ENCODE assay signal across 23 mouse cellular contexts in genomic region chr15:94236726-94237125, GRCm38 (mm10).
DNase-seq lines count a peak whose midpoint lies in the region; ATAC-seq and TF ChIP-seq lines count a peak whose summit lies in the region.
"Had no signal": no experiment of that assay in that cellular context is flagged by ENCODE, and none has a peak within 500 bp of the region (broad histone marks: within the 10 kb centered on the region; RNA-seq: fewer than 3 reads in every experiment).

No protein-coding gene starts in this region.

- no peak overlapping the region for H3K27ac ChIP-seq in kidney, adult 2 months (ENCODE audit: insufficient read depth, low read depth, low read length)
- peak overlapping the region; percentile 75 for H3K27ac ChIP-seq in stomach, embryonic 16.5 days (ENCODE audit: low read length)
- H3K27ac ChIP-seq: embryonic facial prominence, embryonic 13.5 days; forebrain, embryonic 12.5 days; heart, embryonic 10.5 days had no signal

- H3K4me1 ChIP-seq in kidney, adult 2 months (ENCODE audit: control insufficient read depth, insufficient read depth, low read length) = no peaks in the 10 kb centered on the region
- H3K4me1 ChIP-seq in stomach, embryonic 16.5 days (ENCODE audit: control insufficient read depth, insufficient read depth, low read length) = no peaks in the 10 kb centered on the region
- H3K4me1 ChIP-seq: forebrain, embryonic 12.5 days had no signal

- DNase-seq in cerebellum, postnatal 10 days = peak; percentile 42 to 65
- DNase-seq in cerebellum, adult 8-10 months = no peak
- DNase-seq in kidney, adult 2 months = peak; percentile 63
- DNase-seq in kidney, adult 18-20 months = no peak
- peak; percentile 51 for DNase-seq in left cerebral cortex, postnatal 4 days
- DNase-seq in left cerebral cortex, postnatal 25 days (ENCODE audit: low spot score in 2 of 2) = no peak
- DNase-seq in thymus, postnatal 25 days = no peak
- DNase-seq: adrenal gland, postnatal 10 days; B cell, adult 2 months; cerebellum, adult 11 months; cerebellum, adult 9-10 months; cerebellum, postnatal 36 days; gastrocnemius, postnatal 10 days; heart, adult 18-20 months; heart, postnatal 10 days; heart, postnatal 4 days had no signal

- 64% methylated on average over 2 of the region's 2 CpGs for WGBS in kidney, adult 2 months
- WGBS in stomach, embryonic 16.5 days = 60% methylated on average over 2 of the region's 2 CpGs

- no peak overlapping the region for H3K4me2 ChIP-seq in stomach, embryonic 16.5 days (ENCODE audit: low read depth, low read length)
- H3K4me2 ChIP-seq: embryonic facial prominence, embryonic 13.5 days; forebrain, embryonic 12.5 days had no signal

- no peaks in the 10 kb centered on the region for H3K27me3 ChIP-seq in kidney, adult 2 months (replicated peaks; ENCODE audit: control insufficient read depth, insufficient read depth, low read length)
- H3K27me3 ChIP-seq in stomach, embryonic 16.5 days (ENCODE audit: control insufficient read depth, insufficient read depth, low read length) = no peaks in the 10 kb centered on the region
- H3K27me3 ChIP-seq: embryonic facial prominence, embryonic 13.5 days; forebrain, embryonic 12.5 days had no signal

- no peak for TF ChIP-seq POLR2A in kidney, adult 2 months (IDR thresholded peaks at IDR 0.05; ENCODE audit: low read depth, low read length)

- no peaks in the 10 kb centered on the region for H3K9me3 ChIP-seq in stomach, embryonic 16.5 days (replicated peaks; ENCODE audit: control insufficient read depth, low read length)
- H3K9me3 ChIP-seq: embryonic facial prominence, embryonic 13.5 days; forebrain, embryonic 12.5 days; heart, embryonic 10.5 days had no signal

- no peak overlapping the region for H3K9ac ChIP-seq in stomach, embryonic 16.5 days (ENCODE audit: low read length)
- H3K9ac ChIP-seq: embryonic facial prominence, embryonic 13.5 days; forebrain, embryonic 12.5 days had no signal

- no peak for ATAC-seq in stomach, embryonic 16.5 days (ENCODE audit: insufficient read depth, low FRiP score)
- ATAC-seq: CD4-positive, CD25-positive, alpha-beta regulatory T cell, adult 4 months; forebrain, embryonic 16.5 days had no signal

- no peak overlapping the region for H3K4me3 ChIP-seq in kidney, adult 2 months (ENCODE audit: insufficient read depth, low read depth, low read length)
- no peak overlapping the region for H3K4me3 ChIP-seq in stomach, embryonic 16.5 days (replicated peaks; ENCODE audit: low read length)
- H3K4me3 ChIP-seq: embryonic facial prominence, embryonic 13.5 days; forebrain, embryonic 12.5 days; heart, embryonic 10.5 days had no signal

- intact Hi-C loops in left cerebral cortex, postnatal 4 days (cut with DNase I) = no loop called here
- intact Hi-C loops in left cerebral cortex, postnatal 25 days (cut with DNase I) = no loop called here

- TF ChIP-seq CTCF in kidney, adult 2 months (conservative IDR thresholded peaks at IDR 0.05; ENCODE audit: insufficient read depth, insufficient read length, low read depth, low read length) = no peak

- H3K36me3 ChIP-seq in kidney, adult 2 months (ENCODE audit: control insufficient read depth, insufficient read depth, low read length) = no peaks in the 10 kb centered on the region
- no peaks in the 10 kb centered on the region for H3K36me3 ChIP-seq in stomach, embryonic 16.5 days (ENCODE audit: control insufficient read depth, insufficient read depth, low read length)
- H3K36me3 ChIP-seq: embryonic facial prominence, embryonic 13.5 days; forebrain, embryonic 12.5 days; G1E; heart, embryonic 10.5 days had no signal

Comparison
In these comparisons a context has a peak if more than half of its experiments do, and no peak if none do; other contexts are left out.
1. DNase-seq: peak in cerebellum, postnatal 10 days (2 of 2), kidney, adult 2 months (single experiment) and left cerebral cortex, postnatal 4 days (single experiment); none in cerebellum, adult 8-10 months (single experiment), kidney, adult 18-20 months (single experiment), left cerebral cortex, postnatal 25 days (0 of 2) and thymus, postnatal 25 days (single experiment).